Mouse (Mus musculus): ENCODE data around the gene Lfng.

Gene Lfng

DNA sequence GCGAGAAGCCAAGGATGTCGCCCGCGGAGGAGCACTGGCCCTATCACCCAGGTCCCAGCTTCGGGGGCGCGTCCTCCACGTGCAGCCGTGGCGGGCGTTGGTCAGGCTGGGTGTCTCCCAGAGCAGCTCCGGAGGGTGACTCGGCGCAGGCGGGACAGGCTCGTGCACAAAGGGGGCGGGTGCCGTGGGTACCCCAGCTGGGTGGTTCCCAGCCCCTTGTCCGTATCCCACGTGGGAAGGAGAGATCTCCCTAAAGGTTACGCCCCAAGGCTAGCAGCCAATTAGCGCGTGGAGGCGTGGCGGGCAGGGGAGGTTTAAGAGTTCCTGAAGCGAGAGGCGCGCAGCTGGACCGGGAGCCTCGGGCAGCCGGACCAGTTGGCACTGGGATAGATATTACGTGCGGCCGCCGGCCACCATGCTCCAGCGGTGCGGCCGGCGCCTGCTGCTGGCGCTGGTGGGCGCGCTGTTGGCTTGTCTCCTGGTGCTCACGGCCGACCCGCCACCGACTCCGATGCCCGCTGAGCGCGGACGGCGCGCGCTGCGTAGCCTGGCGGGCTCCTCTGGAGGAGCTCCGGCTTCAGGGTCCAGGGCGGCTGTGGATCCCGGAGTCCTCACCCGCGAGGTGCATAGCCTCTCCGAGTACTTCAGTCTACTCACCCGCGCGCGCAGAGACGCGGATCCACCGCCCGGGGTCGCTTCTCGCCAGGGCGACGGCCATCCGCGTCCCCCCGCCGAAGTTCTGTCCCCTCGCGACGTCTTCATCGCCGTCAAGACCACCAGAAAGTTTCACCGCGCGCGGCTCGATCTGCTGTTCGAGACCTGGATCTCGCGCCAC, at the start of gene Lfng:
Gene Lfng, plus strand, starts transcription at position 320 of the 835 bp plus-strand sequence.
- DNase-seq (ENCODE audit: extremely low read depth, low read depth): peak; percentile 84

DNA sequence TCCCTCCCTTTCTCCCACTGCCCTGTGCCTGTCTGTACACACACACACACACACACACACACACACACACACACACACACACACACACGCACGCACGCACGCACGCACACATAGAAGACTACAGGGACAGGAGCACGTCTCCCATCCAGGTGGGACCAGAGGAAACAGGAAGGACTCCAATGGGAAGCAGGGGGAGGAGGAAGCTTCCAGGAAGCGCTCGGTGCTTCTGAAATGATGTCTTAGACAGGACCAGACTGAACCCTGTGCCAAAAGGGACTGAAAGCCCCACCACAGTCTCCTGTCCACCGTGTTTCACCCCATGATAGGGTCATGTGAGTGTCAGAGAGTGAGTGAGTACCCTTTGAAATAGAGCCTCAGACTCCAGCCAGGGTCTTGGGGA, 44.5 kb upstream of the Lfng start:
- no peak for DNase-seq (ENCODE audit: extremely low read depth, low read depth)

DNA sequence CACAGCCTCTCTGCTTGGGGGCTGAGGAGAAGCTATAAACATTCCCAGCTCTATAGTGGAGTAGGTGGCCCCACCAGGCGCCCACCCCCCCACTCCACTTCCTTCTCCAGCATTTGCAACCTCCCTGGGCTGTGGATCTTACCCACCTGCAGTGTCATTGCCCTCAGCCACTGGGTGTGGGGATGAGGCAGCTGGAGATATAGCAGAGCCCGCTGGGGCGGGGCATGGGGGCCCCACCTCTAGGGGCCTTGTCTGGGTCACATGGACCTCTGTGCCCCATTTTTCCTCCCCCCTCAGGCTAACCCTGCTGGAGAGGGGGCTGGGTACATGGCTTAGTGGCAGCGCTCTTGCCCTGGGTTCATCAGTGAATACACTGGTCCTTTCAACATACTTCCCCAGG, 42.2 kb upstream of the Lfng start, which contains the start of gene Grifin:
Gene Grifin, minus strand, starts transcription at position 176 of the 400 bp plus-strand sequence.
- no peak for DNase-seq (ENCODE audit: extremely low read depth, low read depth)

DNA sequence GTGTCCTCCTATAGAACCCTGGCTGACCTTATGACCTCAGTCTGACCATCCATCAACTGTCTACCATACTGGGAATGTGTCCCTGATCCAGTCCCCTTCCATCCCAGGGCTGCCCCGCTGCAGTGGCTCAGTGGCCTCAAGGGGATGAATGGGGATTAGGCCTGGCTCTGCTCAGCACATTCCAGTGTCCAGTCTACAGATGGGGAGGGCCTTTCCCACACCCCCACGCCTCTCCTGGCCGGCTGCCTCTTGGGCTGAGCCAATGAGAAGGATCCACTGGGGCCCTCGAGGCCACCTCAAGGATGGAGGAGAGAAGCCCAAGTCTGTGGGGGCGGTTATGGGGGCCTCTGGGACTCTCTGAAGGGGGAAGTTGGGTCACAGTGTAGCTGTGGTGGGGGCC, 41.7 kb upstream of the Lfng start:
- no peak for DNase-seq (ENCODE audit: extremely low read depth, low read depth)

GRCm38 (mm10) chr5:140565856-140566255, 41.3 kb upstream of the Lfng start:
- DNase-seq (ENCODE audit: extremely low read depth, low read depth): no peak

DNA sequence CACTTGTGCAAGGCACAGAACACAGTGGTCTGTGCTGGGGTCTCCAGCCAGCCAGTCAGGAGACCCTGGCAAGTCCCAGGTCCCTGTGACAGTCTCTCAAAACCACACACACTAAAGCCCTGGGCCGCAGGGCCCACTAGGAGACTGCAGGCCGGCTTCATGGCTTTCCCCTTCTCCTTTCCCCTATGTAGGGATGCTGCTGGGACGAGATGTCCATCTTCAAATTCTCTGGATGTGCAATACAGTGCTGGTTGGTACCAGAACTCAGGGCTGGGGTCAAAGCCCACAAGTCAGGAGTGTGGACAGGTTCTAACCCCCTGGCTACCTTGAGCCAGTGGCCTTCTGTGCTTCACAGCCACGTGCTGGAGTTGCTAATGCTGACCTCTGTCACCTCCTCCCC, 40.8 kb upstream of the Lfng start:
- no peak for DNase-seq (ENCODE audit: extremely low read depth, low read depth)

- peak; percentile 46 for DNase-seq (ENCODE audit: extremely low read depth, low read depth)
Observed at GRCm38 (mm10) chr5:140567321-140567720, 39.8 kb upstream of the Lfng start.

DNA sequence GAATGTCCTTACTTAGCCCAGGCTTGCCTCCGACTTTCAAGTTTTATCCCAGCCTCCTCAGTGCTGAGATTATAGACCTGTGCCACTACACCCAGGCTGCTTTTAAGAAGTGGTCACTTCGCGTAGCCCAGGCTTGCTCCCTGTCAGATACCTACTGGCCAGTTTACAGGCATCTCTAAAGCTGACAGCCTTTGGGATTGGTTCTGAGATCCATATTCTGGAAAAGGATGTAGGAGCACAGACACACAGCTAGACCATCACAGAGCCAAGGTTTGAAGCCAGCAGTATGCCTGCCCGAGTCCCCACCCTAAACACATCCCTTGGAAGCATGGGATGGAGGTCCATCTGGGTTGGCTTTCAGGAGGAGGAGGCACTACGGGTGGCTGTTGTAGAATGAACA, 39.4 kb upstream of the Lfng start:
- no peak for DNase-seq (ENCODE audit: extremely low read depth, low read depth)

DNA sequence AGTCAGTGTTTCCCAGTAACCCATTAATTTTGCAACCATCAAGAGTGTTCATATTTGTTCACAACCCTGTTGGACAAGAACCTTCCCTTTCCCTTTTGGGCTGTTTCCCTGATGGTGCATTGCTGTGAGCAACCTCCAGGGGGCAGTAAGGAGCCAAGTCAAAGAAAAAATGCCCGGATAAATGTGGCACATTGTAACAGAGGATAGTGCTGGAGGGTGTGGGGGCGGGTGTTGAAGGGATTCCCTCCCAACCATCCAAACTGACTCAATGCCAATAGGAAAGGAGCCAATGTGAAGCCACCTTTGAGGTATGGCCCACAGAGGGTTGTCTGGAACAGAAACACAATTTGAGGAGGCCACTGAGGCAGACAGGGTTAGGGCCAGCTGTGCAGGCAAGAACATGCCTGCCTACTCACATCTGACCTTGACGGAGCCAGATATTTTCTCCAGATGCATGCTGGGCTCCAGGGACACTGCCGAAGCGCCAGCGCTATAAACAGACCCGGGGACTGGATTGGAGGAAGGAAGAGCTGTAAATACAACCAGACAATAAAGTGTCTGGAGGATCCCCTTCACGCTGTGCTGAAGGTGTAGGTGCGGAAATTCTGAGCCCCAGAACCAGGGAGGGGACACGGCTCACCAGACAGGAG, 38.7 kb upstream of the Lfng start:
- peak; percentile 41 for DNase-seq (ENCODE audit: extremely low read depth, low read depth)

- no peak for DNase-seq (ENCODE audit: extremely low read depth, low read depth)
Observed at GRCm38 (mm10) chr5:140569032-140569595, 38.0 kb upstream of the Lfng start.

DNA sequence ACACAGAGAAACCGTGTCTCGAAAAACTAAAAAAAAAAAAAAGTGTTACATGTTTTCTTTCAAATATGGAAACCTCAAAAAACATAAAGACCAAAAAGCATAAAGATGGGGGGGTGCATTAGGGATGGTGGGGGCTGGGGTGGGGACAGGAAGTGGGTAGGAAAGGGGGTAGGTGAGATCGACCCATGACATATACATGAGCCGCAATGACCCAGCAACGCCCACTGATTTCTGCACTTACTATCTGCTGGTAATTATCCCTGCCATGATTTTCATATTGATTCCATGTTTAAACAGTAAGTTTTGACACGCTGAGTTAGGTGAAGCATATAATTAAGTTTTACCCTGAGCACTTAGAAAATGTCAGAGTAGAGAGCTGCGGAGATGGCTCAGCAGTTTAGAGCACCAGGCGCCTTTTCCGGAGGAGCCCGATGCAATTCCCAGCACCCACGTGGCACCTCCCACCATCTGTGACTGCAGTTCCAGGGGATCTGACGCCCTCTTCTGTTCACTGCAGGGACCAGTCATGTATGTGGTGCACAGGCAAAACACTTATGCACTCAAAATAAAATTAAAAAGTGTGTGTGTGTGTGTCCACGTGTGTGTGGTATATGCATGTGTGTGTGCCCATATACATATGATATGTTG, 36.8 kb upstream of the Lfng start:
- no peak for DNase-seq (ENCODE audit: extremely low read depth, low read depth)

DNA sequence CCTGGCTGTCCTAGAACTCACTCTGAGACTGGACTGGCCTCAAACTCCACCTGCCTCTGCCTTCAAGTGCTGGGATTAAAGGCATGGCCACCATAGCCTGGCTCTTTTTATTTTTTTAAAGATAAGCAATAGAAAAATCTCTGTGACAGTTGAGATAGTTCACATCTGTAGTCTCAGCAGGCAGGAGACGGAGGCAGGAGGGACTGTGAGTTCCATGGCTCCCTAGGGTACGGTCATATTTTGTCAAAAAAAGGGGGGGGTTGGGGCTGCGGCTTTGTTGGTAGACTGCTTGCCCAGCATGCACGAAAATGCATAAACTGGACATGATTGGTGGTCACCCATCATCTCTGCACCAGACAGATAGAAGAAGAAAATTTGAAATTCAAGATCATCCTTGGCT, 35.9 kb upstream of the Lfng start:
- no peak for DNase-seq (ENCODE audit: extremely low read depth, low read depth)

GRCm38 (mm10) chr5:140571673-140572072, 35.4 kb upstream of the Lfng start:
- DNase-seq (ENCODE audit: extremely low read depth, low read depth): no peak

- no peak for DNase-seq (ENCODE audit: extremely low read depth, low read depth)
Observed at GRCm38 (mm10) chr5:140572611-140573010, 34.5 kb upstream of the Lfng start.

DNA sequence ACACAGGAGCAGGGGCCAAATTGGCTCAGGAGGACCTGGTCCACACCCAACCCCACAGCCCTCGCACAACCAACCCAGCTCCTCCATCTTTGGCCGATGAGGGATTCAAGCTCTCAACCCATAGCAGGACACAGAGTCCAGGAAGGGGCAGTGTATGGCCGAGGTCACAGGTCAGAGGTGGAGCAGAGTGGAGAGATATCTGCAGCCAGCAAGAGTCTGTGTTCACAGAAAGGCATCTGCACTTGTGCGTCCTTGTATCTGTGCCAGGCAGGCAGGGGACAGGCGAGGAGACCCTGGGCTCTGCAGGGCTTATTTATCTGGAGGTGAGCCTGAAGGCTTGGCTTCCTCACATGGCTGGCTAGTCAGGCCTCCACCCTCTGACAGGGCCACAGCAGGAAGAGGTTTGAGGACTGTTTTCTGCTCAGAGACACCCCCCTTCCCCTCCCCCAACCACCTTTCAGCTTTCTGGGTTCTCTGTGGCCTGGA, 31.7 kb upstream of the Lfng start:
- no peak for DNase-seq (ENCODE audit: extremely low read depth, low read depth)

DNA sequence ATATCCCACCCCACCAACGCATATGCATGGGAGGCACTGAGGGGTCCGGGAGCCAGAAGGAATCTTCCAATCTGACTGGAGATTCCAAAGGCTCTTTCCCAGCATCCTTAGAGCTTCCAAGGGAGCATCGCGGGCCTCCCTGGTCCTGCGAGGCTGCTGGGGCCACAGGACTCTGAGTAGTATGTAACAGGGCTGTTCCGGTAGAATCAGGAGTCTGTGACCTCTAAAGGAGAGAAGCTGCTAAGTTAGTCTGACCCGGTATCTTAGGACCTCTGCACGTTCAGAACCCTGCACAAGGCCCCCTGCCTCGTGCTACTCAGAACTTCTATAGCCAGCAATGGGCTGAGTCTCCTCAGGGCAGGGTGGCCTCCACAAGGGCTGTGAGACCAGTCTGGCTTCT, 27.9 kb upstream of the Lfng start:
- DNase-seq (ENCODE audit: extremely low read depth, low read depth): no peak

- DNase-seq (ENCODE audit: extremely low read depth, low read depth): no peak
Observed at GRCm38 (mm10) chr5:140579771-140580170, 27.3 kb upstream of the Lfng start.

DNA sequence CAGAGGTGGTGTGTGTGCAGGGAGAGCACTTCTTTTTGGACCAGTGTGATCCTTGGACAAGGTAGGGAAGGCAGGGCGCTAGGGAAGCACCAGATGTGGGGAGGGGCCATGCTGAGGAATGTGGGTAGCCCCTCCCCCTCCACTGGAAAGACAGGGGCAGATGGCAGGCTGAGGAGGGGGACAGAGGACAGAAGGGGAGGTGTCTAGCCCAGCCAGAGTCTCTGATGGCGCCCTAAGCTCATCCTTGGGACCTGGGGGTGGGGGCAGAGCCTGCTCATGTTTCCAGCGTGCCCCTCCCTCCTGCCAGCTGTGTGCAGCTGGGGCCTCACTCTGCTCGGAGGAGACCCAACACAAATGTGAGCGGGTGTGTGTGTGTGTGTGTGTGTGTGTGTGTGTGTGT, 25.6 kb upstream of the Lfng start:
- no peak for DNase-seq (ENCODE audit: extremely low read depth, low read depth)

- no peak for DNase-seq (ENCODE audit: extremely low read depth, low read depth)
Observed at GRCm38 (mm10) chr5:140582995-140583731, 24.0 kb upstream of the Lfng start.

GRCm38 (mm10) chr5:140583732-140584368, 23.3 kb upstream of the Lfng start:
- no peak for DNase-seq (ENCODE audit: extremely low read depth, low read depth)

Data from MEL-GATA-1-ER (cell line).